Mouse (Mus musculus) lung, adult 2 months (tissue): Measurements from ENCODE around the gene Gm9747.

Source experiments
- CTCF ChIP-seq: fragments of 200-500 bp; IDR thresholded peaks from 2 replicates; pipeline ENCODE4 v1.5.1; 2011; ENCODE audit warnings: mild to moderate bottlenecking, low read length, control low read depth; ENCODE audit not compliant: insufficient read depth
- POLR2A ChIP-seq: fragments of 200-500 bp; IDR thresholded peaks from 2 replicates; pipeline ENCODE4 v1.6.1; 2011; ENCODE audit warnings: low read depth, mild to moderate bottlenecking, control low read depth, low read length, borderline replicate concordance; ENCODE audit errors: extremely low read depth

DNA sequence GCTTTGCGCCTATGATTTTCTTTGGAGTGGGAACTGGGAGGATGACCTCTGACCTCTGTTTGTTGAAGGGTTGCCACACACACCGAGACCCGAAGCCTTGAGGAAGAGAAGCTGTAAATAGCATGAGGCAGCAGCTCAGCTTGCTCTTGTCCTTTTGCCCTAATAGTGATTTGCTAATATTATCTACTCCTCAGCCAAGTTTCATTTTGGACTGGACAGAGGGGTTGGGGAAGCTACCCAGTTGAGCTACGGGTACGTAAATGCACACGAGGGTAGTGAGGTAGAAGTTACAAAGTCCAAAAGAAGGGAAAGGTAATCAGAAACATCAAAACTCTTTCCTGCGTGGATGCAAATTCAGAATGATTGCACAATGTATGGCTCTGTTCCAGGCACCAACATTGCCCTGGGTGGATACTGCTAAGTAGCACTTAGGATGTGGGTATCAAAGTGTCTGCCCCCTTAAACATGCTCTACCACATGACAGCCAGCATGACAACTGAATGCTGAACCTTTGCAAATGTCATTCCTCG, 48.9 kb upstream of the Gm9747 start:
- TF ChIP-seq CTCF (no peak), POLR2A (no peak)
